Mouse (Mus musculus): ENCODE measurements around the gene Eln.

The Eln gene

DNA sequence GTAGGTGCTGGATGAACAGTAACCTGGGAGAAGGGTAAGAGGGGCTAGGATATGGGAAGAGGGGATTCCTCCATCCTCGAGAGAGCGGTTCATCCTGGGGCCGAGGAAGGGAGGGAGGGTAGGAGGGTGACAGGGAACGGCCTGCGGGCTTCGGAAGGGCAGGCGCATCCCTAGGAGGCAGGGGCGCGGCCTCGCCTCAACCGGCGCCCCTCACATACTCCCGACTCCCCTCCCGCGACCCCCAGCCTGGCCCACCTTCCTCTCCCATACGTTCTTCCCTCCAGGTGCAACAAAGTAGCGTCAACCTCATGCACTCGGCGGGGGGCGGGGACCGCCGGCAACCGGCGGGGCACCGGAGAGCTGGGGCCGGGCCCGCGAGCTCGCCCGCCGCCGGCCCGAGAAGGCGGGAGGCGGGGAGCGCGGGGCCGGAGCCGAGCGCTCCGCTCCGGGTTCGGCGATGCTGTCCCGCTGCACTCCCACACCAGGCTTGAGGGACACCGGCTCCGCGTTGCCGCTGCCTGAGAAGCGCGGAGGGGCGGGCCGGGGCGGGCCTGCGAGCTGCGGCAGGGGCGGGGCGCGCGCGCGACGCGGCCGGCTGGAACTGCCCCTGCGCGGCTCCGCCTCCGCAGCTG is 58.9 kb downstream of the Eln start, which contains the start of gene Limk1:
Limk1 (minus strand) TSS at position 513 of the 632 bp plus-strand sequence.
- ATAC-seq (ENCODE audit: insufficient number of reproducible peaks, low FRiP score, low TSS enrichment), result peak; percentile 12; the same call in 1 of the 2 replicates

DNA sequence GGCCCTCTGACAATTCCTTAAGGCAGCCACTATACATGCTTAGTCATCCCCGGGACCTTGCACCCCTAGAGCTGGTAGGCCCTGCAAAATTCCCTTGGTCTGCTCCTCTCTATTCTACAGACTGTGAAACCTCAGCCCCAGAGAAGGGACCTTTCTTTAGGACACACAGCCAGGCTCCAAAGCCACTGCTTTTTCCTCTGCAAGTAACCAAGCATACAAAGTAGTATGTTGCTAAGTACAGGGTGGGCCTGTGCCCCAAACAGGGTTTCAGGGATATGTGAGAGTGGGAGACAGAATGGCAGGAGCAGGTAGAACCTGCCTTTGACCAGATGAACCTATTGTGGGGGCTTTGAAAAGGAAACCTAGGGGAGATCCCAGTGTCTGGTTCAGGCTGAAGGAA is 59.9 kb downstream of the Eln start:
- ATAC-seq (ENCODE audit: insufficient number of reproducible peaks, low FRiP score, low TSS enrichment), result no peak

GRCm38 (mm10) chr5:134686541-134686940 is 60.6 kb downstream of the Eln start:
- ATAC-seq (ENCODE audit: insufficient number of reproducible peaks, low FRiP score, low TSS enrichment), result no peak

DNA sequence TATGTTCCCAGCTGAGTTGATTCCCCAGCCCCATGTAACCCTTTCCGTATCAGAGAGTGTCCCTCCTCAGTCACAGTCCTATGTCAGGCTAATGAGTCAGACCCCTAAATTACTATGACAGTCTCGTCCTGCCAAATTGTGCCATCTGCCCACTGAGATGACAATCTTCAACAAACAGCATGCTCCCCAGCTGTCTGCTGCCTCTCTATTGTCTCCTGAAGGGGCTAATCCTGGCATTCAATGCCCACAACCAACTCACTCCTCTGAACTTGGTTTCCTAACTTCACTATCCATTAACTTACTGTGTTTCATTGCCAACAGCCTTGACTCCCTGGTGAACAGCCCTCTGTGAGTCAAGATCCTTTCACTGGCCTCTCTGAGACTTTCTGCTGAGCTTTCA is 62.7 kb downstream of the Eln start:
- no peak for ATAC-seq (ENCODE audit: insufficient number of reproducible peaks, low FRiP score, low TSS enrichment)

GRCm38 (mm10) chr5:134683813-134684212 is 63.3 kb downstream of the Eln start:
- no peak for ATAC-seq (ENCODE audit: insufficient number of reproducible peaks, low FRiP score, low TSS enrichment)

- no peak for ATAC-seq (ENCODE audit: insufficient number of reproducible peaks, low FRiP score, low TSS enrichment)
Observed at GRCm38 (mm10) chr5:134680238-134680637, 66.9 kb downstream of the Eln start.

DNA sequence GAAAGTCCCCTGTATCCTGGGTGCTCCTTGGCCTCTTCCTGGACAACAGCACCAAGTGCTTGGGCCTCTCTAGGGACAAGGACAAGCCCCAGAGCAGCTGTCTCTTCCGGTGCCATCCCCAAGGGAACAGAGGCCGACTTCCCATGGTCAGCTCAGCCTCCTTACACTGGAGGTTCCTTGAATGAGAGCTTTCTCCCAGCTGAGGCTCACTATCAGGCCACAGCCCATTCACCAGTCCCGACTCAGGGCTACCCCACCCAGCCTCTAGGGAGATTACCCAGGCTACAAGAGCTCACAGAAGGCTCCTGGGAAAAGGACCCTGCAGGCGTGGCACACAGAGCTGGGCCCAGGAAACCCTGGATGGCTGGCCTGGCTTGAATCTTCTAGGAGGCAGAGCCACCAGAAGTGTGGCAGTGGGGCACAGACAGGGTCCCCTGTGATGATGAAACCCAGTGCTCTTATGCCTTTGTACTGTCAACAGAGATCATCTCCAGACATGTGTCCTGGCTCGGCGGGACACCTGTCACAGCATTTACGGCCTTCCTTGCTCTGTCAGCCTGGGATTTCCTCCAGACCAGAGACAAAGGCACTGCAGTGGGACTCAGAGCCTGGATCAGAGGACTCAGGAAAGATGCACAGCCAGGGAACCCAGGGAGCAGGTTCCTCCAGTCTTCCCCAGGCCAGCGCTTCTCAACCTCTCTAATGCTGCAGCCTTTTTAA is 68.1 kb downstream of the Eln start:
- ATAC-seq (ENCODE audit: insufficient number of reproducible peaks, low FRiP score, low TSS enrichment), result no peak

DNA sequence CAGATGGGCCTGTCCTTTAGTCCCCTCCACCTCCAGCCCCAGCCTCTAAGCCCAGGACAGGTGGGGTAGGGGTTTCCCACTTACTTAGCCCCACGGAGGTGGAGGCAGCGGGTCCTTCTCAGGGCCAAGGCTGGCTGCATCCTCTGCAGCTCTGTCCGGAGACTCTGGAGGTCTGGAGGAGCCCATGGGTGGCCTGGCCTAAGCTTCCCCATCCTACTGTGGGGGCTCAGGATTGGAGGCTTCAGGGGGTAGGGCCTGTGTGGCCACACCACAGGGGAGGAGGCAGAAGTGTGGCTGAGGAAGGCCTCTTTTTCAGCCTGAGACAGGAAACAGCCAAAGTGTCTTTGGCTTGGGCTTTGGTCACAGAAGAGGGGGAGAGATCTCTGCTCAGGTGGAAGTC is 69.1 kb downstream of the Eln start:
- ATAC-seq (ENCODE audit: insufficient number of reproducible peaks, low FRiP score, low TSS enrichment), result no peak

- no peak for ATAC-seq (ENCODE audit: insufficient number of reproducible peaks, low FRiP score, low TSS enrichment)
Observed at GRCm38 (mm10) chr5:134677491-134677890, 69.6 kb downstream of the Eln start.

GRCm38 (mm10) chr5:134675956-134676759 is 71.0 kb downstream of the Eln start:
- ATAC-seq (ENCODE audit: insufficient number of reproducible peaks, low FRiP score, low TSS enrichment), result no peak; the same call in 1 of the 2 replicates

GRCm38 (mm10) chr5:134674977-134675376 is 72.1 kb downstream of the Eln start:
- no peak for ATAC-seq (ENCODE audit: insufficient number of reproducible peaks, low FRiP score, low TSS enrichment)

DNA sequence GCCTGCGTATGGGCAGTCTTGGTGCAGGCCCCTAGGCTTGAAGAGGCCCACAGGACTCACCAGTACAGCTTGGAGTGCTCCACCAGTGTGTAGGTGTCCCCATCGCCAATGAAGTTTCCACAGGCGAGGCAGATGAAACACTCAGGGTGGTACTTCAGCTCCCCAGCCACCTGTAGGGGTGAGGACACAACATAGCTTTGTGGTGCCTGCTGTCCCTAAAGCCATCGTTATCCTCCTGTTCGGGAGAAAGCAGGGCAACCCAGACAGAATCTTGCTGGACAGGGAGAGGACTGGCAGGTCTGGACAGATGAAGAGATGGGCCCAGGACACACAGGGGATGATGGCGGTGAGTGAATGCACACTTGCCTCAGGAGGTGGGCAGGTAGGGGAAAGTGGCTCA is 74.5 kb downstream of the Eln start:
- no peak for ATAC-seq (ENCODE audit: insufficient number of reproducible peaks, low FRiP score, low TSS enrichment)

DNA sequence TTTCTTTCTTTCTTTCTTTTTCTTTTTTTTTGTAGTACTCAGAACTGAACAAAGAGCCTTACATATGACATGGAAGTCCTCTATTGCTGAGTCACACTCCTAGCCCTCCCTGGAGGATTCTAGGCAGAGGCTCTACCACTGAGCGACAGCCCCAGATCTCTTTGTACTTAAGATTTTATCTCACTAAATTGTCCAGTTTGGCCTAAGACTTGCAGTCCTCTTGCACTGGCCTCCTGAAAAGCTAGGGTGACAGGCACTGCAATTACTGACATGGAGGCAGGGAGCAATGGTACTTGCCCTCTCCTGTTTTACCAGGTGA is 75.0 kb downstream of the Eln start:
- no peak for ATAC-seq (ENCODE audit: insufficient number of reproducible peaks, low FRiP score, low TSS enrichment)

GRCm38 (mm10) chr5:134671335-134672197 is 75.6 kb downstream of the Eln start:
- ATAC-seq (ENCODE audit: insufficient number of reproducible peaks, low FRiP score, low TSS enrichment), result no peak

GRCm38 (mm10) chr5:134669001-134669708 is 78.0 kb downstream of the Eln start:
- no peak for ATAC-seq (ENCODE audit: insufficient number of reproducible peaks, low FRiP score, low TSS enrichment)

- no peak for ATAC-seq (ENCODE audit: insufficient number of reproducible peaks, low FRiP score, low TSS enrichment)
Observed at GRCm38 (mm10) chr5:134668495-134668894, 78.6 kb downstream of the Eln start.

- no peak for ATAC-seq (ENCODE audit: insufficient number of reproducible peaks, low FRiP score, low TSS enrichment)
Observed at GRCm38 (mm10) chr5:134656708-134657107, 90.4 kb downstream of the Eln start.
